Mouse (Mus musculus): Measurements from ENCODE around the gene Lrrc3. TPM values are rescaled to one million over a fixed set of nuclear protein-coding genes. Genes with fewer than 3 reads are reported as not detected.

The Lrrc3 gene
- polyA plus RNA-seq, 1 experiment from 2014 or later, result 22.8 TPM

DNA sequence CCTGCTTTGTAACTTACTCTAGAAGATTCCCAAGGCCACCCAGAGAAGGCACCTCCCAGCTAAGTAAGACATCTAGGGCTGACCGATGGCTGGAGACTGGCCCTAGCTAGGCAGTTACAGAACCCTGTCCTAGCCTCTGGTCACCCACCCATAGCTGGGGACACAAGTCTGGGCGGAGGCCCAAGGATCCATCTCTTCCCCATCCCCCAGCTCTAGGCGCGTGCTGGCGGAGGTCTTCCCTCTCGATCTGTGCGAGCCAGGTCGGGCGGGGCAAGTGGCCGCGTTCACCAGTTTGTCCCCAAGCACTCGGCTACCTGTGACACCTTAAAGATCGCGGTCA, 495 bp downstream of the Lrrc3 start:
- H3K4me1 ChIP-seq, result peaks cover 29% of the 10 kb centered on the region
- peak overlapping the region; percentile 65 for H3K4me2 ChIP-seq
- H3K27ac ChIP-seq (replicated peaks), result peak overlapping the region; percentile 81
- no peaks in the 10 kb centered on the region for H3K9me3 ChIP-seq (replicated peaks)
- H3K9ac ChIP-seq (replicated peaks), result peak overlapping the region; percentile 64
- peak; percentile 28 for ATAC-seq (ENCODE audit: low FRiP score)
- WGBS, result 1% methylated on average over 14 of the region's 14 CpGs
- no peaks in the 10 kb centered on the region for H3K27me3 ChIP-seq (replicated peaks)
- no peaks in the 10 kb centered on the region for H3K36me3 ChIP-seq
- H3K4me3 ChIP-seq (replicated peaks), result peak overlapping the region; percentile 68

GRCm38 (mm10) chr10:77900903-77901818, 1.2 kb downstream of the Lrrc3 start:
- peaks cover 29% of the 10 kb centered on the region for H3K4me1 ChIP-seq
- peak overlapping the region; percentile 81 for H3K27ac ChIP-seq (replicated peaks)
- peak overlapping the region; percentile 65 for H3K4me2 ChIP-seq
- peak overlapping the region; percentile 68 for H3K4me3 ChIP-seq (replicated peaks)
- no peaks in the 10 kb centered on the region for H3K36me3 ChIP-seq
- ATAC-seq (ENCODE audit: low FRiP score), result no peak
- WGBS, result 82% methylated on average over 27 of the region's 27 CpGs
- H3K27me3 ChIP-seq (replicated peaks), result no peaks in the 10 kb centered on the region
- H3K9me3 ChIP-seq (replicated peaks), result no peaks in the 10 kb centered on the region
- peak overlapping the region; percentile 64 for H3K9ac ChIP-seq (replicated peaks)

- Histone ChIP-seq H3K4me2 (no peak overlapping the region), H3K27ac (replicated peaks) (no peak overlapping the region), H3K9me3 (replicated peaks) (no peaks in the 10 kb centered on the region), H3K27me3 (replicated peaks) (no peaks in the 10 kb centered on the region), H3K36me3 (no peaks in the 10 kb centered on the region), H3K4me3 (replicated peaks) (no peak overlapping the region), H3K4me1 (peaks cover 31% of the 10 kb centered on the region), H3K9ac (replicated peaks) (no peak overlapping the region)
- WGBS, result 84% methylated on average over 7 of the region's 7 CpGs
- ATAC-seq (ENCODE audit: low FRiP score), result no peak
These were observed 2.2 kb downstream of the Lrrc3 start for GRCm38 (mm10) chr10:77900126-77900525.

DNA sequence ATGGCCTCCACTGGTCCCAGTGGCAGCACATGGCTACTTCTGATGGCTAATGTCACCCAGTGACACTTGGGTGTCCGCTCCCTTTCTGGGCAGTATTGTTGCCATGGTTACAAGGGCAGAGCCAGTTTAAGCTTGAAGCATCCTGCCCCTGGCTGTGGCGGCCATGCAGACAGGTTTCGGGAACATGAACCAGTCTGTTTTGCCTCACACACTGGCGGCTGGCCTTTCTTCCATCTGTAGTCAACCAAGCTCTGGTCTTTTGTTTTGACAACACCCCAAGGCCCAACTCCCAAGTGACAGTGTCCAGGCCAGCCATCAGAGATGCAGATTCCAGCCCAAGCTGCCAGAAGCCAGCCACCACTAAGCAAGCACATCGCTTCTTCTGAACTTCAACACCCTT, 6.8 kb downstream of the Lrrc3 start:
- peaks cover 10% of the 10 kb centered on the region for H3K4me1 ChIP-seq
- 58% methylated on average over 5 of the region's 5 CpGs for WGBS
- no peaks in the 10 kb centered on the region for H3K27me3 ChIP-seq (replicated peaks)
- no peak overlapping the region for H3K27ac ChIP-seq (replicated peaks)
- H3K9me3 ChIP-seq (replicated peaks), result no peaks in the 10 kb centered on the region
- H3K36me3 ChIP-seq, result no peaks in the 10 kb centered on the region
- ATAC-seq (ENCODE audit: low FRiP score), result no peak
- no peak overlapping the region for H3K9ac ChIP-seq (replicated peaks)
- no peak overlapping the region for H3K4me2 ChIP-seq
- no peak overlapping the region for H3K4me3 ChIP-seq (replicated peaks)

GRCm38 (mm10) chr10:77890987-77891565, 11.3 kb downstream of the Lrrc3 start:
- Histone ChIP-seq H3K4me2 (no peak overlapping the region), H3K36me3 (no peaks in the 10 kb centered on the region), H3K27me3 (replicated peaks) (no peaks in the 10 kb centered on the region), H3K9me3 (replicated peaks) (no peaks in the 10 kb centered on the region), H3K4me1 (0 out of 2 replicates have a peak, but pooled peaks cover 2% of the 10 kb centered on the region), H3K4me3 (replicated peaks) (no peak overlapping the region), H3K27ac (replicated peaks) (no peak overlapping the region), H3K9ac (replicated peaks) (no peak overlapping the region)
- ATAC-seq (ENCODE audit: low FRiP score), result no peak
- WGBS, result 89% methylated on average over 8 of the region's 8 CpGs

- Histone ChIP-seq H3K4me1 (no peaks in the 10 kb centered on the region), H3K4me2 (no peak overlapping the region), H3K27ac (replicated peaks) (no peak overlapping the region), H3K9me3 (replicated peaks) (no peaks in the 10 kb centered on the region), H3K36me3 (no peaks in the 10 kb centered on the region), H3K9ac (replicated peaks) (no peak overlapping the region), H3K4me3 (replicated peaks) (no peak overlapping the region), H3K27me3 (replicated peaks) (no peaks in the 10 kb centered on the region)
- ATAC-seq (ENCODE audit: low FRiP score), result no peak
- 59% methylated on average over 12 of the region's 12 CpGs for WGBS
These were observed 16.2 kb downstream of the Lrrc3 start for GRCm38 (mm10) chr10:77886007-77886747.

DNA sequence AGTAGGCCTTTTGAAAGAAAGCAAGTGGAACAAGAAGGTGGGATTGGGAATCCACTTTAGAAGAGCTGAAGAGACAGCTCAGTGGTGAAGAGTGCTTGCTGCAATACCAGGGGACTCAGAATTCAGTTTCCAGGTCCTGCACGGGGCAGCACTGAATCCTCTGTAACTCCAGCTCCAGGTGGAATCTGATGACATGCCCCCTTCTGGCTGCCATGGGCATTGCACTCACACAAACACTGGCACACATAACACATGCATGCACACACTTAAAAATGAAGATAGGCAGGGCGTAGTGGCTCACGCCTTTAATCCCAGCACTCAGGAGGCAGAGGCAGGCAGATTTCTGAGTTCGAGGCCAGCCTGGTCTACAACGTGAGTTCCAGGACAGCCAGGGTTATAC, 19.8 kb downstream of the Lrrc3 start:
- Histone ChIP-seq H3K4me1 (no peaks in the 10 kb centered on the region), H3K9ac (replicated peaks) (no peak overlapping the region), H3K4me2 (no peak overlapping the region), H3K27me3 (replicated peaks) (no peaks in the 10 kb centered on the region), H3K9me3 (replicated peaks) (no peaks in the 10 kb centered on the region), H3K27ac (replicated peaks) (no peak overlapping the region), H3K4me3 (replicated peaks) (no peak overlapping the region), H3K36me3 (no peaks in the 10 kb centered on the region)
- ATAC-seq (ENCODE audit: low FRiP score), result no peak
- 89% methylated on average over 5 of the region's 5 CpGs for WGBS

DNA sequence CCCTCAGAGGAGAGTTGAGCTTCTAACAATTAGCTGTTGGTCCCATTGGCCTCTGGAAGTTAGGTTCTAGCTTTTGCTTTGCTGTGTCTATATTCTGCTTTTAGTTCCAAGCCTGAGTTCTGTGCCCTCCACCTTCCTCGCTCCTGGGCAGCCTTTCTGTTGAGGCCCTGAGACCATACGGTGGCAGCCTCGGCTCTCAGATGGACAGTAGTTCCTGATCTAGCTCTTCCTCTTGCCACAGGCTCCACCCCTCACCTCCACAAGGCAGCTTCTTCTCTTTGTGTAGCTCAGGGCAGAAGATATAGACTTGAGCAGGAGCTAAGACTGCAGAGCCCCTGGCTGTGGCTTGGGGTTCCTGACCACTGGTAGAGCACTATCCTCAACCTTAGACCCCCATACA, 22.0 kb downstream of the Lrrc3 start:
- Histone ChIP-seq H3K36me3 (no peaks in the 10 kb centered on the region), H3K4me1 (no peaks in the 10 kb centered on the region), H3K9ac (replicated peaks) (no peak overlapping the region), H3K9me3 (replicated peaks) (no peaks in the 10 kb centered on the region), H3K27ac (replicated peaks) (no peak overlapping the region), H3K4me3 (replicated peaks) (no peak overlapping the region), H3K4me2 (no peak overlapping the region), H3K27me3 (replicated peaks) (no peaks in the 10 kb centered on the region)
- ATAC-seq (ENCODE audit: low FRiP score), result no peak
- 70% methylated on average over 3 of the region's 3 CpGs for WGBS

- H3K36me3 ChIP-seq, result no peaks in the 10 kb centered on the region
- 72% methylated on average over 6 of the region's 6 CpGs for WGBS
- ATAC-seq (ENCODE audit: low FRiP score), result no peak
- H3K9me3 ChIP-seq (replicated peaks), result no peaks in the 10 kb centered on the region
- H3K4me3 ChIP-seq (replicated peaks), result no peak overlapping the region
- no peak overlapping the region for H3K9ac ChIP-seq (replicated peaks)
- no peak overlapping the region for H3K27ac ChIP-seq (replicated peaks)
- H3K4me2 ChIP-seq, result no peak overlapping the region
- H3K27me3 ChIP-seq (replicated peaks), result no peaks in the 10 kb centered on the region
- no peaks in the 10 kb centered on the region for H3K4me1 ChIP-seq
These were observed 23.4 kb downstream of the Lrrc3 start for GRCm38 (mm10) chr10:77878985-77879384.

DNA sequence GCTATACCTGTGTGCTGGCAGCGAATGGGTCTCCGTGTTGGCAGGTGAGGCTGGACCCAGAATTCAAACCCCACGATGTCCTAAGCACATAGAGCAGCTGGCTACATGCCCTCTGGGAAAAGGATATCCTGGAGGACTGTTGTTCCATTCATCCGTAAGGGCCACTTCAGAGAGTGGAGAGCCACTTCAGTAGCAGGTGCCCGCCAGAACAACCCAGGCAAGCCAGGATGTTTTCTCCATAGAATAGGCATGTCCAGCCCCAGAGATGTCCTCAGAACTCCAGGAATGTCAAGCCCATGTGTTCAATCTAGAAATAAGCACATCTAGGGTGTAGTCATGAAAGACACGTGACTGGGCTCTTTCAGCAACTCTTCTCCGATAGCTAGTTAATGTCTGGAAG, 32.7 kb downstream of the Lrrc3 start:
- Histone ChIP-seq H3K9ac (replicated peaks) (no peak overlapping the region), H3K9me3 (replicated peaks) (no peaks in the 10 kb centered on the region), H3K4me2 (no peak overlapping the region), H3K36me3 (no peaks in the 10 kb centered on the region), H3K27me3 (replicated peaks) (no peaks in the 10 kb centered on the region), H3K27ac (replicated peaks) (no peak overlapping the region), H3K4me3 (replicated peaks) (no peak overlapping the region), H3K4me1 (no peaks in the 10 kb centered on the region)
- 91% methylated on average over 7 of the region's 7 CpGs for WGBS
- no peak for ATAC-seq (ENCODE audit: low FRiP score)

DNA sequence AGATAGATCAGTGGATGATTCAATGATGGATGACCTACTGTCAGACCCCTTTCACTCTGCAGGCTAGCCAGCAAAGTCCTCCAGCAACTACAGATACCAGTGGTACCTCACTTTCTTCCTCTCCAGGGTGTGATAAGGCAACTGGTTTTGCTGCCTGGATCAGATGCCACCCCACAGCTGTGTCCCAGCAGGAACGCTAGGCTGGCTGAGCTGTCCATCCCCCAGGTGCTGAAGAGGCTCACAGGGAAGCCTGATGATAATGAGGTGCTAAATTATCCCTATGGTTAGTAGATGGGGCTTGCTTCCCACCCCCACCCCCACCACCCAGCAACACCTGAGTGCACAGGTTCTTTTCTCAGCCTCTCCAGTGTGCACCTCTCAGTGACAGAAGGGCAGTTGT, 34.8 kb downstream of the Lrrc3 start:
- 9% methylated on average over 1 of the region's 1 CpGs for WGBS
- no peak for ATAC-seq (ENCODE audit: low FRiP score)
- H3K36me3 ChIP-seq, result no peaks in the 10 kb centered on the region
- no peak overlapping the region for H3K9ac ChIP-seq (replicated peaks)
- H3K4me3 ChIP-seq (replicated peaks), result no peak overlapping the region
- H3K9me3 ChIP-seq (replicated peaks), result no peaks in the 10 kb centered on the region
- no peak overlapping the region for H3K4me2 ChIP-seq
- H3K4me1 ChIP-seq, result no peaks in the 10 kb centered on the region
- H3K27me3 ChIP-seq (replicated peaks), result no peaks in the 10 kb centered on the region
- no peak overlapping the region for H3K27ac ChIP-seq (replicated peaks)

DNA sequence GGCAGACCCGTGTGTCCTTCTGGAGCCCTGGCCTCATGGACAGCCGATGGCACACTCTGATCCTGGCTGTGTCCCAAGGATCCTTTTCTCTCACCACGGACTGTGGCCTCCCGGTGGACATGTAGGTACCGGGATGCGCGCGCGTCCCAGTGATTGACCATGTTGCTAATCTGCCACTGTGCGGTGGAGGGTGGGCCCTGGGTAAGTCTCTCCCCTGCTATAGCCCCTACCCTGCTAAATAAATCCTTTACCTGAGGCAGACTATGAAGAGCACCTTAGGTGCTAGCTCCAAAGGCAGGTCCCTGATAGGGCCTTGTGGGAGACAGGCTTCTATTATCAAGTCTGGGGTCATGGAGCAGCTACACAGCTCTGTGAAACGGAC, 37.6 kb downstream of the Lrrc3 start:
- no peaks in the 10 kb centered on the region for H3K27me3 ChIP-seq (replicated peaks)
- peak overlapping the region; percentile 46 for H3K4me2 ChIP-seq
- no peak overlapping the region for H3K27ac ChIP-seq (replicated peaks)
- H3K36me3 ChIP-seq, result no peaks in the 10 kb centered on the region
- no peaks in the 10 kb centered on the region for H3K9me3 ChIP-seq (replicated peaks)
- peak overlapping the region; percentile 22 for H3K4me3 ChIP-seq (replicated peaks)
- H3K9ac ChIP-seq (replicated peaks), result no peak overlapping the region
- peak; percentile 12; the same call in 1 of the 2 replicates for ATAC-seq (ENCODE audit: low FRiP score)
- 39% methylated on average over 11 of the region's 11 CpGs for WGBS
- no peaks in the 10 kb centered on the region for H3K4me1 ChIP-seq
